Mouse (Mus musculus) liver, embryonic 14.5 days (tissue): ENCODE results near the gene Rassf5. TPM values are rescaled to one million over a fixed set of nuclear protein-coding genes. Genes with fewer than 3 reads are reported as not detected.

ENCODE experiments used
- ATAC-seq: fragments of 200-750 bp; cut with Nextera tagmentation; 2 replicates; pipeline ENCODE4 v1.8.0; 2017; ENCODE audit warnings: moderate number of reproducible peaks, mild to moderate bottlenecking, moderate library complexity; ENCODE audit not compliant: insufficient read depth
- DNase-seq, 3 experiments: peaks; one replicate each; pipeline ENCODE4 v3.0.0-alpha.2; 2012 to 2013; ENCODE audit warnings: low read depth in 3 of 3, low spot score in 3 of 3
- H3K27ac ChIP-seq: fragments of 300-500 bp; sonication (generic); 2 replicates; pipeline ENCODE4 v1.5.1; 2014; ENCODE audit warnings: moderate library complexity, mild to moderate bottlenecking, control low read depth, inconsistent platforms
- H3K27me3 ChIP-seq: fragments of 300-500 bp; sonication (generic); 2 replicates; pipeline ENCODE4 v1.6.1; 2014; ENCODE audit warnings: mild to moderate bottlenecking, low read length, moderate library complexity; ENCODE audit not compliant: control insufficient read depth, insufficient read depth
- H3K36me3 ChIP-seq: fragments of 300-500 bp; sonication (generic); replicated peaks from 2 replicates; pipeline ENCODE4 v1.6.1; 2014; ENCODE audit warnings: low read depth; ENCODE audit not compliant: control insufficient read depth, insufficient read depth
- H3K4me1 ChIP-seq, 2 experiments: fragments of 200-500 bp in 1 of 2; fragments of 300-500 bp in 1 of 2; sonication (generic) in 1 of 2; replicated peaks; 2 replicates each; pipeline ENCODE4 v1.6.1; 2012 to 2014; ENCODE audit warnings: antibody characterized with exemption in 1 of 2, inconsistent platforms in 1 of 2, low read length in 1 of 2; ENCODE audit not compliant: control insufficient read depth in 2 of 2, insufficient read depth in 2 of 2
- H3K4me2 ChIP-seq: fragments of 300-500 bp; sonication (generic); 2 replicates; pipeline ENCODE4 v1.6.1; 2014; ENCODE audit warnings: low read depth, mild to moderate bottlenecking, control low read depth, moderate library complexity
- H3K4me3 ChIP-seq, 2 experiments: fragments of 200-500 bp in 1 of 2; fragments of 300-500 bp in 1 of 2; sonication (generic) in 1 of 2; 2 replicates each; pipeline ENCODE4 v1.5.1; 2012 to 2014; ENCODE audit warnings: low read depth in 2 of 2, low read length in 2 of 2, mild to moderate bottlenecking in 2 of 2, control low read depth in 1 of 2, inconsistent platforms in 1 of 2, moderate library complexity in 1 of 2; ENCODE audit not compliant: insufficient read depth in 1 of 2
- H3K9ac ChIP-seq: fragments of 300-500 bp; sonication (generic); replicated peaks from 2 replicates; pipeline ENCODE4 v1.6.1; 2014; ENCODE audit warnings: mild to moderate bottlenecking, control low read depth, moderate library complexity
- H3K9me3 ChIP-seq: fragments of 300-500 bp; sonication (generic); 2 replicates; pipeline ENCODE4 v1.6.1; 2016; ENCODE audit warnings: low read length, mixed read lengths; ENCODE audit not compliant: control insufficient read depth
- CTCF ChIP-seq: IDR thresholded peaks from 2 replicates; pipeline ENCODE4 v1.5.1; 2016; ENCODE audit warnings: antibody characterized with exemption, low read depth, control low read depth
- EP300 ChIP-seq: IDR thresholded peaks from 2 replicates; pipeline ENCODE4 v1.6.1; 2016; ENCODE audit warnings: antibody characterized with exemption, low read depth
- WGBS: fragments of 180-500 bp; shearing (Covaris S2); extraction: QIAGEN DNeasy Blood & Tissue Kit; methylation state at CpG from one replicate; pipeline ENCODE4 v1.1.7; 2014; ENCODE audit not compliant: insufficient replicate concordance; 5-methylcytosine and 5-hydroxymethylcytosine counted together
- polyA plus RNA-seq, 2 experiments: library from polyadenylated mRNA; depleted of rRNA in 1 of 2; stranded (reverse) in 1 of 2; unstranded in 1 of 2; fragments of >200 nt; fragmentation: Nextera tagmentation in 1 of 2; extraction: Ambion mirVana in 1 of 2; gene quantifications; 2 replicates each; pipeline versions ENCODE4 v1.2.1 to v1.2.3; 2012 to 2014

The Rassf5 gene
- polyA plus RNA-seq, 2 experiments: 2.1 to 3.6 TPM

DNA sequence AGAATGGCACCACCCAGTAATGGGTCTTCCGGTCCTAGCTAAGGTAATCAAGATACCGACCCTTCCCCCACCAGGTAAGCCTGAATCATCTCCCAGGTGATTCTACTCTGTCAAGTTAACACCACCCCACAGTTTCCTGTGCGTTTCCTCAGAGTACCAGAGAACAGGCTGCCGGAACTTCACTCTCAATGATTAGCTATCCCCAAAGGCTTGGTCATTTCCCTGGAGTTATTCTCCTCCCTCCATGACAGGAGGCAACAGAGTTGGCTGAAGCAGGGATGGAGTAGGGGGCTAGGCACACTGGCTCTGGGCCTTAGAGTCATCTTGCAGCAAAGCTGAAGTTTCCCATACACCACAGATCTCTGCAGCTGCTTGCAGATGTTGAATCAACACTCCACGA lies 57.2 kb downstream of the Rassf5 start:
- TF ChIP-seq CTCF (no peak), EP300 (no peak)
- no peaks in the 10 kb centered on the region; a peak in 1 of 4 replicates for H3K4me1 ChIP-seq
- H3K4me3 ChIP-seq: no peak overlapping the region
- H3K9ac ChIP-seq: no peak overlapping the region
- no peaks in the 10 kb centered on the region for H3K9me3 ChIP-seq
- no peak overlapping the region for H3K27ac ChIP-seq
- H3K4me2 ChIP-seq: no peak overlapping the region
- H3K27me3 ChIP-seq: no peaks in the 10 kb centered on the region
- DNase-seq (no peak), ATAC-seq (no peak)
- no peaks in the 10 kb centered on the region for H3K36me3 ChIP-seq
- WGBS: 72% methylated on average over 5 of the region's 5 CpGs

DNA sequence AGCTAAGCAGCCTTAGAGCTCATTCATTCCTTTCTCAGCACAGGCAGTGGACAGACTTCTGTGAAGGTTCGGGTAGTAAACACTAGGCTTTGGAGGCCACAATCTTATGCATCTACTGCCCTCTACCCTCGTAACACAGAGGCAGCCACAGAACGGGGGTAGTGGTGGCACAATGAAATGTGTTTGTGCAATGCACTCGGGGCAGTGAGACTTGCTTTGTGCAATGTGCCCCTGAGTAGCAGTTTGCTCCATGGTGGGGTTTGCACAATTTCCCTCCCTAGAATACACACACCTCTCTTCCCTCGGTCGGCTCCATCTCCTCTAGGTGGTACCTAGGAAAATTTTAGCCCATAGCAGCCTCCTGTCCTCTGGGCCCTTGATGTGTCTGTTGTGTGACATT lies 58.1 kb downstream of the Rassf5 start:
- TF ChIP-seq EP300: no peak
- 0 out of 2 replicates have a peak, but pooled peaks have one; percentile 3 for TF ChIP-seq CTCF
- no peak overlapping the region for H3K27ac ChIP-seq
- H3K4me2 ChIP-seq: no peak overlapping the region
- no peaks in the 10 kb centered on the region for H3K27me3 ChIP-seq
- DNase-seq (no peak), ATAC-seq (no peak)
- no peaks in the 10 kb centered on the region for H3K9me3 ChIP-seq
- no peaks in the 10 kb centered on the region; a peak in 1 of 4 replicates for H3K4me1 ChIP-seq
- H3K9ac ChIP-seq: no peak overlapping the region
- 58% methylated on average over 6 of the region's 6 CpGs for WGBS
- no peak overlapping the region for H3K4me3 ChIP-seq
- no peaks in the 10 kb centered on the region for H3K36me3 ChIP-seq

DNA sequence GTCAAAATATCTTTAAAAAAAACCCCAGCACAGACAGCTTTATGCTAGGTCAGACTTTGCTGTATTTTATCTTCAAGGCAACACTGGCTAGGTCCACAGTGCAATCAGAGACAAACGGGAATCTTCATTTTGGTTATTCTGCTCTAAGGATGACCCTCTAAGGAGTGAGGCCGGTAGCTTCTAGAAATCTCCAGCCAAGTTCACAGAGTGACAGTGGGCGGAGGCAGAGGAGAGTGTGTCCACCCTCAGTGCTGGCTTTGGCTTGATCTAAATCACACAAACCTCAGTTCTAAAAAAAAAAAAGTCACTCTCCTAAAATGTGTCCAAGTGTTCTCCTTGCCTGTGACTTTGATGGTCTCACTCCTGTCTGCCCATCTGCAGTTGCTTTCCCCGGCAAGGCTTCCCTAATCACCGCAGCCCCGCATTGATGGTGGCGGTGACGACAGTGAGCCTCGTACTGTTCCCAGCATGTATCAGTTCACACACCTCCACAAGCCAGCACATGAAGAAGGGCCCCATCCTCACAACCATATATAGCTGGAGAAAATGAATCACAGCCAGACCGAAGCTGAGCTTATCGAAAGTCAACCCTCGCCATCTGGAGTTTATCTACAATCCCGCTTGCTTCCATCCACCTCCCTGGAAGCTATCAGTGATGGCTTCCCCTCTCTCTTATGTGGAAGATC lies 59.1 kb downstream of the Rassf5 start:
- Histone ChIP-seq H3K9ac (no peak overlapping the region), H3K4me3 (no peak overlapping the region), H3K9me3 (no peaks in the 10 kb centered on the region), H3K27me3 (no peaks in the 10 kb centered on the region), H3K4me1 (no peaks in the 10 kb centered on the region; a peak in 1 of 4 replicates), H3K36me3 (no peaks in the 10 kb centered on the region), H3K27ac (no peak overlapping the region), H3K4me2 (no peak overlapping the region)
- TF ChIP-seq CTCF (no peak), EP300 (no peak)
- 57% methylated on average over 13 of the region's 13 CpGs for WGBS
- ATAC-seq: no peak
- DNase-seq: no peak

DNA sequence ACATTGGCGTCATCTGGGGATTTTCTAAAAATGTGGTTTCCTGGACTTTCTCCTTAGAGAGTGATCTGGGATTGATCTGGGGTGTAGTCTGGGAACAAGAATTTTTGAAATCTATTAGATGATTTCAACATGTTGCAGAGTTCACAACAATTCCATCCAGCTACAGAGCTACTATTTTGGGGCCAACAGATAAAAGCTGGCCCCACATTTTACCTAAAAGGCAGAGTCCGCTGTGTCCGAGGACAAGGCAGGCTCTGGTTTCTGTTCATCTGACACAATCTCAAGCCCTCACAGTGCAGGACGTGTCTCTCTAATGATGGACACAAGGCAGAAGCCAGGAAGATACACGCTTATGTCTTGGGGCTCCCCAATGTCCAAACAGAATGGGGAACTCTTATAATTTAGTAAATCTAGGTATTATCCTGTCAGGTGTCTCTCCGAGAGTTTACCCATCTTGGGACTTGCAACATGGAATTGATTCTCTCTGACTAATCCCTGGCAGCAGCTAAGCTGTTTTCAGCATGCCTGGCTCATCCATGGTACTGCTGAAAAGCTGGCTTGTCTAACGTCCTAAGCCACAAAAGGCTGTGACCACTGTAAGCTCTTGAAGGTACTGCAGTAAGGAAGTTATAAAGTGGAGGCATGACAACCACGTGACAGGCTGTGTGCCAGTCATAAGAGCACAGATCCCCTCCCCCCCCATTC lies 60.0 kb downstream of the Rassf5 start:
- no peak overlapping the region for H3K9ac ChIP-seq
- H3K4me1 ChIP-seq: no peaks in the 10 kb centered on the region; a peak in 1 of 4 replicates
- H3K9me3 ChIP-seq: no peaks in the 10 kb centered on the region
- H3K36me3 ChIP-seq: no peaks in the 10 kb centered on the region
- H3K27me3 ChIP-seq: no peaks in the 10 kb centered on the region
- TF ChIP-seq CTCF (no peak), EP300 (no peak)
- 55% methylated on average over 8 of the region's 8 CpGs for WGBS
- H3K4me2 ChIP-seq: no peak overlapping the region
- DNase-seq (no peak), ATAC-seq (no peak)
- no peak overlapping the region for H3K27ac ChIP-seq
- no peak overlapping the region for H3K4me3 ChIP-seq

DNA sequence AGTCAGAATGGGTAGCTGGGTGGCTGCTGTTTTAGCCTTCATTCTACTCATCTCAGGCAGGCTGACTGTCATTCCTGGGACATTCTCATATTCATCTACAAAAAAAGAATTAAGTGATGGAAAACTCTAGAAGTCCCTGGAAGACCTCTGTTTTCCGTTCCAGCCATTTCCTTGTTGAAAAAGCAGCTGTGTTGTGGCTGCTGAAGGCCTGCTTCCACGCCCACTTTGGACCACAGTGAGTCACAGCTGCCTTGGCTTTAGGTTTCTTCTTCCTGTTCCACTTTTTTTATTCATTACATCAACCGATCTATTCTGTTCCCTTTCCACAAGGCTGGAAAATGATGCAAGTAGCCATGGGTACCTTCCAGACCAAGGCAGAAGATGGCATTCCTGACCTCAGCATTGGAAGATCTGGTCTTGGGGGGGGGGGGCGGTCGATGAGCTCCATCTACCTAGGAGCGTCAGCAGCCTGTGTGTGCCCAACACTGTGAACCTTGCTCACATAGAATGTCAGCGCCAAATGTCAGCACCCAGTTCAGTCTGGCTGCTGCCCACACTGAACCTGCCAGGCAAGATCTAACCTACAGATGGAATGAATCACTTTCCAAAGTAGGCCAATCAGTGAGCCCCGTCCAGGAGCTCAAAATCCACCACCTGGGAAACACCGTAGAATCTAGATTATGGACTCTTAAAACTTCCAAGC lies 60.7 kb downstream of the Rassf5 start:
- Histone ChIP-seq H3K27me3 (no peaks in the 10 kb centered on the region), H3K4me2 (no peak overlapping the region), H3K4me1 (no peaks in the 10 kb centered on the region; a peak in 1 of 4 replicates), H3K9ac (no peak overlapping the region), H3K9me3 (no peaks in the 10 kb centered on the region), H3K36me3 (no peaks in the 10 kb centered on the region; the same call in 1 of the 2 replicates), H3K27ac (no peak overlapping the region), H3K4me3 (no peak overlapping the region)
- DNase-seq (no peak), ATAC-seq (no peak)
- 53% methylated on average over 9 of the region's 9 CpGs for WGBS
- no peak for TF ChIP-seq EP300
- TF ChIP-seq CTCF: no peak
